Mouse (Mus musculus) intestine, embryonic 16.5 days (tissue): Measurements from ENCODE around the gene Rab9. TPM values are rescaled to one million over a fixed set of nuclear protein-coding genes. Genes with fewer than 3 reads are reported as not detected.
A peak's percentile ranks its signal among the peaks of the same experiment; 100 is the strongest.

ENCODE experiments used
- ATAC-seq: fragments of 200-750 bp; cut with Nextera tagmentation; 2 replicates; pipeline ENCODE4 v1.8.0; 2017; ENCODE audit warnings: moderate TSS enrichment, moderate library complexity
- H3K27ac ChIP-seq: fragments of 300-500 bp; sonication (generic); 2 replicates; pipeline ENCODE4 v1.5.1; 2014; ENCODE audit warnings: mild to moderate bottlenecking, low read length
- H3K27me3 ChIP-seq: fragments of 300-500 bp; sonication (generic); replicated peaks from 2 replicates; pipeline ENCODE4 v1.6.1; 2014; ENCODE audit warnings: low read length, control low read depth, mixed read lengths; ENCODE audit not compliant: control insufficient read depth, insufficient read depth
- H3K36me3 ChIP-seq: fragments of 300-500 bp; sonication (generic); 2 replicates; pipeline ENCODE4 v1.6.1; 2014; ENCODE audit warnings: low read length, control low read depth; ENCODE audit not compliant: control insufficient read depth, insufficient read depth
- H3K4me1 ChIP-seq: fragments of 300-500 bp; sonication (generic); 2 replicates; pipeline ENCODE4 v1.6.1; 2014; ENCODE audit warnings: low read length, control low read depth, mixed read lengths; ENCODE audit not compliant: control insufficient read depth, insufficient read depth
- H3K4me2 ChIP-seq: fragments of 300-500 bp; sonication (generic); 2 replicates; pipeline ENCODE4 v1.6.1; 2014; ENCODE audit warnings: low read depth, low read length, control low read depth
- H3K4me3 ChIP-seq: fragments of 300-500 bp; sonication (generic); 2 replicates; pipeline ENCODE4 v1.5.1; 2014; ENCODE audit warnings: mild to moderate bottlenecking, low read length
- H3K9ac ChIP-seq: fragments of 300-500 bp; sonication (generic); 2 replicates; pipeline ENCODE4 v1.6.1; 2014; ENCODE audit warnings: low read depth, low read length
- H3K9me3 ChIP-seq: fragments of 300-500 bp; sonication (generic); 2 replicates; pipeline ENCODE4 v1.6.1; 2016; ENCODE audit warnings: low read length, control low read depth; ENCODE audit not compliant: control insufficient read depth
- WGBS: fragments of 180-500 bp; shearing (Covaris S2); extraction: QIAGEN DNeasy Blood & Tissue Kit; methylation state at CpG from one replicate; pipeline ENCODE4 v1.1.7; 2014; 5-methylcytosine and 5-hydroxymethylcytosine counted together
- polyA plus RNA-seq: library from polyadenylated mRNA; unstranded; fragments of >200 nt; fragmentation: Nextera tagmentation; extraction: Ambion mirVana; gene quantifications from 2 replicates; pipeline ENCODE4 v1.2.1, GENCODE M21; 2015

Gene Rab9
- polyA plus RNA-seq, 1 experiment from 2014 or later = 65.9 TPM

DNA sequence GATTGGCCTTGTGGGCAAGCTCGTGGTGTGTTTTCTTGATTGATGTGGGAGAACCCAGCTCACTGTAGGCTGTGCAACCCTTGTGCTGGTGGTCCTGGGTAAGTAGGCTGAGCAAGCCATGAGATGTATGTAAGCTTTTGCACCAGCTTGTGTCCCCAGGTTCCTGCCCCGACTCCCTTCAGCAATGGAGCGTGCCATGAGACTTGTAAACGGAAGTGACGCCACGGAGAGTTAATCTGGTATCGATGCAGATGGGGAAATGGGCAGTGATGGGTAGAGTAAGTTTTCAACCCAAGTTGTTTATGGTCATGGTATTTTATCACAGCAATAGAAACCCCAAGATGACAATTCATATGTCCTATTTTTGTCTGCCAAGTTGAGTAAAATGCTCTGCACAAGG lies 11.3 kb downstream of the Rab9 start:
- Histone ChIP-seq H3K27me3 (no peaks in the 10 kb centered on the region), H3K4me2 (no peak overlapping the region), H3K4me3 (no peak overlapping the region), H3K36me3 (no peaks in the 10 kb centered on the region), H3K9ac (no peak overlapping the region), H3K9me3 (no peaks in the 10 kb centered on the region), H3K4me1 (no peaks in the 10 kb centered on the region), H3K27ac (no peak overlapping the region)
- no peak for ATAC-seq
- WGBS = 95% methylated on average over 7 of the region's 7 CpGs

GRCm38 (mm10) chrX:166455525-166455924 lies 24.1 kb downstream of the Rab9 start:
- ATAC-seq = no peak
- WGBS = 93% methylated on average over 1 of the region's 1 CpGs

GRCm38 (mm10) chrX:166454331-166454730 lies 25.3 kb downstream of the Rab9 start:
- WGBS = 66% methylated on average over 3 of the region's 3 CpGs
- no peak overlapping the region for H3K4me2 ChIP-seq
- H3K27me3 ChIP-seq = no peaks in the 10 kb centered on the region
- H3K4me1 ChIP-seq = no peaks in the 10 kb centered on the region
- H3K36me3 ChIP-seq = no peaks in the 10 kb centered on the region
- no peak overlapping the region for H3K9ac ChIP-seq
- no peak overlapping the region for H3K4me3 ChIP-seq
- ATAC-seq = no peak
- no peaks in the 10 kb centered on the region for H3K9me3 ChIP-seq
- H3K27ac ChIP-seq = no peak overlapping the region

More at GRCm38 (mm10) chrX:166455525-166455924, 24.1 kb downstream of the Rab9 start:
- H3K36me3 ChIP-seq = no peaks in the 10 kb centered on the region
- H3K4me2 ChIP-seq = no peak overlapping the region
- H3K27me3 ChIP-seq = no peaks in the 10 kb centered on the region
- H3K9me3 ChIP-seq = no peaks in the 10 kb centered on the region
- H3K9ac ChIP-seq = no peak overlapping the region
- H3K27ac ChIP-seq = no peak overlapping the region
- no peak overlapping the region for H3K4me3 ChIP-seq
- no peaks in the 10 kb centered on the region for H3K4me1 ChIP-seq

- WGBS = 77% methylated on average over 6 of the region's 6 CpGs
- ATAC-seq = no peak
- no peak overlapping the region for H3K4me3 ChIP-seq
- H3K27me3 ChIP-seq = no peaks in the 10 kb centered on the region
- no peak overlapping the region for H3K9ac ChIP-seq
- H3K4me1 ChIP-seq = no peaks in the 10 kb centered on the region
- no peaks in the 10 kb centered on the region for H3K36me3 ChIP-seq
- H3K27ac ChIP-seq = no peak overlapping the region
- no peaks in the 10 kb centered on the region for H3K9me3 ChIP-seq
- no peak overlapping the region for H3K4me2 ChIP-seq
Observed at GRCm38 (mm10) chrX:166453532-166453931, 26.1 kb downstream of the Rab9 start.

DNA sequence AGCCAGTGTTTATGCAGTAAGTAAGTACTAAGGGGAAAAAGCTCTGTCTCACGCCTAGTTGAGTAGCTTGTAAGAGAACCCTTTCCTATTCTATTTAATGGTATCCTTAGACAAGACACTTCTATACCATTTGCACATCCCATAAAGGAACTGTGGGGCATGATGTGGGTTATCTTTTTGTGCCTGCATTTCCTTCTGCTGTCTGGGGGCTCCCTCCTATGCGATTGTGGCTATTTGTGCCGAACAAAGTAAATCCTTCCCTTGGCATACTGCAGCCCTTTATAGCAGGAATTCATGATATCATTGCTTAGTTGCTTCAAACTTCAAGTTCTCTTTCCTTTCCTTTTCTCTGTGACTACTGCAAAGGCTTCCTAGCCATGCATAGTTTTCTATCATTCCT lies 35.1 kb downstream of the Rab9 start:
- WGBS = 84% methylated on average over 3 of the region's 3 CpGs

DNA sequence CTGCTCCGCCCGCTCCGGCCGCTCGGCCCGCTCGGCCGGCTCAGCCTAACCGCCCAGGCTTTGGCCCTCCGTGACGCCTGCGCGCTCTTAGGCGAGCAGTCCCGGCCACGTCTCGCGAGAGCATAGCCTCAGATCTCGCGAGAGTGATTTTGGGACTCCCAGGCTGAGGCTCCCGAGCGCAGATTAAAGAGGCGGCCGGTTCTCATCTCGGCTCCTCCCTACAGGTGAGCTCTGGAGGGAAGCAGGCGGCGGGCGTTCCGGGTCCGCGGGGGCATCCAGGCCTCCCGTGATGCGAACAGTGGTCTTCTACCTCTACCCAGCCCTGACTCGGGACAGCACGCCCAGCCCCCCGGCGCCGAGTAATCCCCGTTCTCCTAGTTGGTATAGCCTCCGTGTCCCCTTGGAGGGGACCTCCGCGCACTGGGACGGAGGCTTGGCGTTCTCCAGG lies 39.0 kb downstream of the Rab9 start, which contains the start of gene Ofd1:
Gene Ofd1 (minus strand): TSS at position 89 of the 448 bp plus-strand sequence.
- no peaks in the 10 kb centered on the region for H3K9me3 ChIP-seq
- 11% methylated on average over 44 of the region's 44 CpGs for WGBS
- H3K4me1 ChIP-seq = no peaks in the 10 kb centered on the region
- peak; percentile 100 for ATAC-seq
- peak within 1 kb of the TSS; percentile 74 for H3K27ac ChIP-seq
- no peaks in the 10 kb centered on the region for H3K36me3 ChIP-seq
- H3K27me3 ChIP-seq = no peaks in the 10 kb centered on the region; the same call in 1 of the 2 replicates
- H3K4me2 ChIP-seq = peak within 1 kb of the TSS; percentile 54
- peak within 1 kb of the TSS; percentile 65 for H3K4me3 ChIP-seq
- H3K9ac ChIP-seq = peak within 1 kb of the TSS; percentile 79

More for the DNA sequence above, 35.1 kb downstream of the Rab9 start:
- H3K4me2 ChIP-seq = no peak overlapping the region
- no peaks in the 10 kb centered on the region for H3K36me3 ChIP-seq
- no peaks in the 10 kb centered on the region for H3K27me3 ChIP-seq
- no peaks in the 10 kb centered on the region for H3K4me1 ChIP-seq
- H3K9me3 ChIP-seq = no peaks in the 10 kb centered on the region
- no peak for ATAC-seq
- H3K4me3 ChIP-seq = no peak overlapping the region
- no peak overlapping the region for H3K27ac ChIP-seq
- no peak overlapping the region for H3K9ac ChIP-seq

DNA sequence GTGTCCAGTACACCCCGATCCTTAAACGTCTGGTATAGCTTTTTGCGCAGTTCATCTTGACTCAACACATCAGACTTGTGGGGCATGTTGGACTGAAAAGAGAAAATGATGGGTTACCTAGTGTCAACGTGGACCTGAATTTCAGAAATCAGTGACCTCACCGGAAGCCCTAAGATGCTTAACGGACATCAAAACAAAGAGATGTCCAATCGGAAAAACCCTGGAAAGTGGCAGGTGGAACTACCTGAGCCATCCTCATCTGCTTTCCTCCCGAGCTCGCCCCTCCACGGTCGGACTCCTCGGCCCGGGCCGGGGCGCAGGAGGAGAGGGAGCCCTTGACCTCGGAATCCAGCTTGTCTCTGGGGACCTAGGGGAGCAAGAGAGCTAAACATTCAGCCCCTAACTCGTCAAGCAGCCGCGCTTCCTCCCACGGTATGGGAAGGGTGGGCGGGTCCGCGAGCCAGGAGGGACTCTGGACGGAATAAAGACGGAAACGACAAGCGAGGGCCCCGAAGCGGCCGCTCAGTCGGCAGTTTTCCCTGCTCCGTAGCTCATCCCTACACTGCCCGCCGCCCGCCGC lies 39.5 kb downstream of the Rab9 start, which contains the start of gene Trappc2:
Gene Trappc2 (plus strand): TSS at position 539 of the 580 bp plus-strand sequence.
- no peaks in the 10 kb centered on the region for H3K9me3 ChIP-seq
- H3K27me3 ChIP-seq = no peaks in the 10 kb centered on the region; the same call in 1 of the 2 replicates
- 8% methylated on average over 35 of the region's 36 CpGs for WGBS
- H3K4me3 ChIP-seq = peak within 1 kb of the TSS; percentile 65
- H3K9ac ChIP-seq = peak within 1 kb of the TSS; percentile 79
- peak within 1 kb of the TSS; percentile 74 for H3K27ac ChIP-seq
- H3K4me2 ChIP-seq = peak within 1 kb of the TSS; percentile 54
- ATAC-seq = peak; percentile 86
- no peaks in the 10 kb centered on the region for H3K36me3 ChIP-seq
- no peaks in the 10 kb centered on the region for H3K4me1 ChIP-seq

DNA sequence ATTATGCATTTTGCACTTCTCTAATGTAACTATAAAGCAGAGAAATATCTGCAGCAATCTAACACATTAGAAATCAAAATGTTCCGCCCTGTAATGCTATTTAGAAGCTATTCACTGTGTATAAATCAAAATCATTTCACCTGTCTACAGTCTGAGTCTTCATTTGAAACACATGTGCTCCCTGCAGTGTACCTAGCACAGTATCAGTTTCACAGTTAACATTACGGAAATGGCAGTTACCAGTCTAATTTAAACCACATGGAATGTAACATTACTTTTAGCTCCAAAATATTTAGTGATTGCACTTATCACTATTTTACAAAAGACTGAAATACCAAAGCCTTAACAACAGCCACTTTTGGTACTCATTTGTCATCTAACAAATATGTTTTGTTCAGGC lies 44.9 kb downstream of the Rab9 start:
- no peaks in the 10 kb centered on the region for H3K9me3 ChIP-seq
- H3K27ac ChIP-seq = no peak overlapping the region
- WGBS = 87% methylated on average over 2 of the region's 2 CpGs
- H3K36me3 ChIP-seq = no peaks in the 10 kb centered on the region
- no peaks in the 10 kb centered on the region for H3K4me1 ChIP-seq
- no peak for ATAC-seq
- no peak overlapping the region for H3K4me2 ChIP-seq
- no peak overlapping the region for H3K4me3 ChIP-seq
- H3K9ac ChIP-seq = no peak overlapping the region
- no peaks in the 10 kb centered on the region; the same call in 1 of the 2 replicates for H3K27me3 ChIP-seq

DNA sequence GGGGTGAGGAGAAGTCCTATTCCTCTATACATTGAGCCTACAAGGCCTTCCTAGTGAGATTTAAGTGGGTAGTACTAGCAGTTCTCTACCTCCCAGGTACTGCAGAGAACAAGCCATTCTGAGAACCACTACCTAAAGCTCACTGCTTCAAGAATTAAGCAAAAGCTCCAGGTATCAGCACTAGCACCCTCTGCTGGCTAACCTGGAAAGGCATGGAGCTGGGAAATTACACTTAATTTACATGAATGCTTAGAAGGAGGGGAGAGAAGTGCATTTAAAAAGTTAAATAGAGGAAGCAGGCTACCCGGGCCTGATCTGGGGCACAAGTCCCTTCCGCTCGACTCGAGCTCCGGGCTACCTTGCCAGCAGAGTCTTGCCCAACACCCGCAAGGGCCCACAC lies 63.5 kb downstream of the Rab9 start:
- H3K27me3 ChIP-seq = no peaks in the 10 kb centered on the region
- H3K36me3 ChIP-seq = no peaks in the 10 kb centered on the region
- H3K27ac ChIP-seq = no peak overlapping the region
- H3K9me3 ChIP-seq = no peaks in the 10 kb centered on the region
- WGBS = 75% methylated on average over 5 of the region's 6 CpGs
- H3K4me1 ChIP-seq = no peaks in the 10 kb centered on the region
- no peak overlapping the region for H3K4me2 ChIP-seq
- no peak for ATAC-seq
- H3K4me3 ChIP-seq = no peak overlapping the region
- no peak overlapping the region for H3K9ac ChIP-seq

- H3K4me2 ChIP-seq = no peak overlapping the region
- no peak overlapping the region for H3K4me3 ChIP-seq
- H3K36me3 ChIP-seq = no peaks in the 10 kb centered on the region
- ATAC-seq = no peak
- H3K27me3 ChIP-seq = 0 out of 2 replicates have a peak, but pooled peaks cover 7% of the 10 kb centered on the region
- H3K9ac ChIP-seq = no peak overlapping the region
- H3K27ac ChIP-seq = no peak overlapping the region
- H3K9me3 ChIP-seq = no peaks in the 10 kb centered on the region
- H3K4me1 ChIP-seq = no peaks in the 10 kb centered on the region
Observed at GRCm38 (mm10) chrX:166407865-166408264, 71.8 kb downstream of the Rab9 start.
